Mouse (Mus musculus): ENCODE data around the gene H2-D1. TPM values are rescaled to one million over a fixed set of nuclear protein-coding genes. Genes with fewer than 3 reads are reported as not detected.
"Not testable (repeated sequence)": the region's sequence is repeated elsewhere in the genome, so short reads cannot be mapped to it uniquely, and the experiment has no call there.

Gene H2-D1
- polyA plus RNA-seq, 1 experiment from 2014 or later, result 23.1 TPM

DNA sequence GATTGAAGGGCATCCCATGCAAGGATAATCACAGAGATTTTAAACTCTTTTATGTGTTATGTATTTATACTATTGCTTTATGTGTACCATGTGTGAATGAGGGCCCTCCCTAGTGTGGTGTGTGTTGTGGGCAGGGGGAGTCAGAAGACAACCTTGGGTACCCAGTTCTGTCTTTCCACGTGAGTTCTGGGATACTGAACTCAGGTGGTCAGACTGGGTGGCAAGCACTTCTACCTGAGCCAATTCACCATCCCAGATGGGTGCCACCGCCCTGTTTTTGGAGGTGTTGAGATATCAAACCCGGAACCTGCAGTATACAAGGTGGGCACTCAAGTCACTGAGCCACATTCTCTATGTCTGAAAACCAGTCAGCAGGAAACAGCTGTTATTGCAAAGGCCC, 9.7 kb downstream of the H2-D1 start:
- H3K4me1 ChIP-seq, result 0 out of 2 replicates have a peak, but pooled peaks cover 3% of the 10 kb centered on the region
- WGBS, result 71% methylated on average over 3 of the region's 3 CpGs
- H3K4me3 ChIP-seq, result no peak overlapping the region
- peaks cover 25% of the 10 kb centered on the region for H3K27me3 ChIP-seq (ENCODE audit: low read depth, poor library complexity, severe bottlenecking)
- H3K9me3 ChIP-seq (replicated peaks), result no peaks in the 10 kb centered on the region
- no peak for DNase-seq (ENCODE audit: low spot score)
- no peak overlapping the region for H3K27ac ChIP-seq
- H3K36me3 ChIP-seq, result no peaks in the 10 kb centered on the region

DNA sequence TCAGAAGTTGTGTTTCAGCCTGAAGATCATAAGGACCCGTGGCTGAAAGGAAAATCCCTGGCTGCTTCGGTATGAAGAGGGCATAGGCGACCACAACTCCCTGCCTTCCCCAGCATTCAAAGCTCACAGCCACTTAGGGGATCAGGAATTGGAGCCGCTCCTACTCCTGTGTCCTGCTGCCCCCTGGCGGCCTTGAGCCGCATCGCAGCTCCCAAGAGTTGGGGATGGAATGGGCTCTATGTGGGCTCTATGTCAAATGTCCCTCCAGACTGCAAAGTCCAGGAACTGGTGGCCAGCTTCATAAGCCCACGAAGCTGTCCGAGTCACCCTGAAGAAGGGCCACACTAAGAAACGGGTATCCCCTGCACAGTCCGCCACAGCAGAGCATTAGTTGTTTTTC, 12.2 kb downstream of the H2-D1 start:
- Histone ChIP-seq H3K4me1 (0 out of 2 replicates have a peak, but pooled peaks cover 3% of the 10 kb centered on the region), H3K4me3 (no peak overlapping the region), H3K9me3 (replicated peaks) (no peaks in the 10 kb centered on the region), H3K27ac (no peak overlapping the region), H3K36me3 (no peaks in the 10 kb centered on the region), H3K27me3 (ENCODE audit: low read depth, poor library complexity, severe bottlenecking) (peaks cover 28% of the 10 kb centered on the region)
- peak; percentile 85 for DNase-seq (ENCODE audit: low spot score)
- whole genome bisulfite sequencing, result 4% methylated on average over 11 of the region's 11 CpGs

DNA sequence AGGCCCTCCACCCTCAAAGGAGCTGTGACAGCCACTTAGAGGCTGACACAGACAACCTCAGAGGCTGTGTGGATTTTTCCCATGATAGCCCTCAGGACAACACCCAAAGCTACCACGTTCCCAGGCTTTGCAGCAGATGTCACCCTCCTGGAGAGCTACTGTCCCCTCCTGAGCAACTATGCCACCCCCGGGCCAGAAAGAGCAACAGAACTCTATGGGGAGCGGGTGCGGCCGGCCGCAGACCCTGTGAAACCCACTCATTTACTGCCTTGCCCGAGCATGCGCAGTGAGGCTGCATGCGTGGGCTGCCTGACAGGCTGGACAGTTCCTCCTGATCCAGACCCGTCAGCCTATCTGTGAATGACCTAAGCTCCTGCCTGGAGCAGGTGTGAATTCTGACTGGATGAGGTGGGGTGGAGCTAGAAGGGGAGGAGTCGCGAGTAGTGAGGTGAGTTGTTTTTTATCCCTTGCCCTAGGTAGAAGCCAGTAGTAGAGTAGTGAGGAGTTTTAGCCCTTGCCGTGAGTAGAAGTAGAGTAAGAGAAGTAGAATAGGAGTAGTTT, 13.9 kb downstream of the H2-D1 start:
- Histone ChIP-seq H3K4me3 (no peak overlapping the region), H3K36me3 (no peaks in the 10 kb centered on the region), H3K4me1 (0 out of 2 replicates have a peak, but pooled peaks cover 3% of the 10 kb centered on the region), H3K9me3 (replicated peaks) (no peaks in the 10 kb centered on the region), H3K27me3 (ENCODE audit: low read depth, poor library complexity, severe bottlenecking) (peaks cover 28% of the 10 kb centered on the region), H3K27ac (no peak overlapping the region)
- DNase-seq (ENCODE audit: low spot score), result peak; percentile 33
- WGBS, result 17% methylated on average over 13 of the region's 13 CpGs

DNA sequence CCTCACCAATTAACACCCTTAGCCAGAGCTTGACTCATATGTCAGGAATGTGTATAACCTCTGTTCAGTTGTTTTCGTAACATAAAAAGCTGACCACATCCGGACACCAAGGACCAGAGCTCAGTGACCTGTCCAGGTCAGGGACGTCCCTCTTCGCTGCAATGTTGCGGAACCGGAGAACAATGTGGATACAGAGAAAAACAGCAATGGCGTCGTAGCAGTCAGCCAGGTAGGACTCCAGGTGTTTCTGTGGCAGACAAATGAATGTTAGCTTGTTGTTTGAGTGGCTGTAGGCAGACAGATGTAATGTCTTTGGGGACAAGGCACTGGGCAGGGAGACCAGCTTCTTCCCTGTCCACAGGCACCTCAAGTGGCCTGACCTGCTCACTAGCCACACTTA, 15.5 kb downstream of the H2-D1 start:
- 0 out of 2 replicates have a peak, but pooled peaks cover 3% of the 10 kb centered on the region for H3K4me1 ChIP-seq
- H3K9me3 ChIP-seq (replicated peaks), result no peaks in the 10 kb centered on the region
- H3K4me3 ChIP-seq, result no peak overlapping the region
- H3K27ac ChIP-seq, result no peak overlapping the region
- DNase-seq (ENCODE audit: low spot score), result no peak
- no peaks in the 10 kb centered on the region for H3K36me3 ChIP-seq
- H3K27me3 ChIP-seq (ENCODE audit: low read depth, poor library complexity, severe bottlenecking), result peaks cover 28% of the 10 kb centered on the region
- 92% methylated on average over 8 of the region's 8 CpGs for WGBS

DNA sequence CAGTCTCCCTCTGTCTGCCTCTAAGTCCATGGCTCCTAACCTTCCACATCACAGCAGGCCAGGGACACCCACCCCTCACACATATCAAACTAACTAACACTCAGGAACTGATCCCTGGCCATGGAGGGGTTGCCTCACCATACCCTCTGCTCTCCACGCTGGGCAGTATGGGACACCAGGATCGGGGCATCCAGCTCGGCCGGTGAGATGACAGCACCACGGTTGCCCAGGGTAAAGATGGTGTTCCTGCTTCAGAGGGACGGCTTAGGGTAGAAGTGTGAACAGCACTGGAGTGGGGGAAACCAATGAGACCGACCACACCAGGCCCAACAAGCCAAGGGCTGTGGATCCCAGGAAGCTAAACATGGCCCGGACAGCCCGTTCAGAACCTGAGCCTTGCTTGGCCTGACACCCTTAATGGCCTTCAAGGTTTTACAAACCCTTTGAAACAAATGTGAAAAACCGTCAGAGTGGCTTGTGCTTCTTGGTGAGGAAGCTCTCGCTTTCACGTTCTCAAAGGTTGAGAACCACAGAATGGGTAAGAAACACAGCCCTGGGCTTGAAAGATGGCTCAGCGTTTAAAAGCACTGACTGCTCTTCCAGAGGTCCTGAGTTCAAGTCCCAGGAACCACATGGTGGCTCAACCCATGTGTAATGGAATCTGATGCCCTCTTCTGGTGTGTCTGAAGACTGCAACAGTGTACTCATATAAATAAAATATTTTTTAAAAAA, 16.6 kb downstream of the H2-D1 start:
- Histone ChIP-seq H3K27ac (no peak overlapping the region), H3K4me1 (0 out of 2 replicates have a peak, but pooled peaks cover 3% of the 10 kb centered on the region), H3K27me3 (ENCODE audit: low read depth, poor library complexity, severe bottlenecking) (peaks cover 28% of the 10 kb centered on the region), H3K4me3 (no peak overlapping the region), H3K36me3 (no peaks in the 10 kb centered on the region), H3K9me3 (replicated peaks) (no peaks in the 10 kb centered on the region)
- no peak for DNase-seq (ENCODE audit: low spot score)
- WGBS, result 90% methylated on average over 13 of the region's 13 CpGs

DNA sequence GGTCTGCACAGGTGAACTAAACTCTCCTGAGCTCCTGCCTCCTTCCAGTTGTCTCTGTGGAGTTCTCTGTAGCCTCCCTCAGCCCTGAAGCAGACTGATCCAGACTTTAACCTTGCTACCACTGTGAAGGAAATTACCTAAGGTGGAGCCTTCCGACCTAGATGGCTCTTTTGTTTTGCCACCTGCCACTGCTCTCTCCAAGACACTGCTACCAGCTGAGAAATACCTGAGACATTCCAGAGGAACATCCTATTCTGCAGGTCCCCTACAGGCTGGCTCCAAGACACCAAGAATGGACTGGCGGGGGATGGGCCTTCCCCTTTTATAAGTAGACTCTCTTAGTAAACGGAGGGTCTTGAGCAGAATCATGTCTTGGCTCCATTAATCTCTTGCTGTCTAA, 17.7 kb downstream of the H2-D1 start:
- no peak overlapping the region for H3K4me3 ChIP-seq
- H3K4me1 ChIP-seq, result 0 out of 2 replicates have a peak, but pooled peaks cover 3% of the 10 kb centered on the region
- H3K36me3 ChIP-seq, result no peaks in the 10 kb centered on the region
- WGBS, result 75% methylated on average over 3 of the region's 3 CpGs
- no peak overlapping the region for H3K27ac ChIP-seq
- H3K27me3 ChIP-seq (ENCODE audit: low read depth, poor library complexity, severe bottlenecking), result peaks cover 22% of the 10 kb centered on the region
- H3K9me3 ChIP-seq (replicated peaks), result no peaks in the 10 kb centered on the region
- no peak for DNase-seq (ENCODE audit: low spot score)

DNA sequence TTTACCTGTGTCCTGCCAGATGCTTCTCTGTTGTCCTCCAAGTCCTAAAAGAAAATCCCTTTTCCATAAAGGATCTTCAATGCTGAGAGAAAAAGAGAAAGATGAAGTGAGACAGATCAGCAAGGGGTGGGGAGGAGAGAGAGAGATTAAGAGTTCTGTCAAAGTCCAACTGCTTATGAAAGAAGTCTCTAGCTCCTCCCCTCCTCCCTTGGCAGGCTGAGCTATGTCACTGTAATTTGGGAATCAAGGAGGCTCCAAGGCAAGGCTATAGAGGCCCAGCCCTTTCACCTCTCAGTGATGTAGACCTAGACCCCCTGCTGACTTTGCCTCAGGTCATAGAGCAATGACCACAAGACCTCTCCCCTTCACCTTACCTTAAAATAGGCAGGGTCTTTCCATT, 22.9 kb downstream of the H2-D1 start:
- no peak overlapping the region for H3K27ac ChIP-seq
- H3K27me3 ChIP-seq (ENCODE audit: low read depth, poor library complexity, severe bottlenecking), result no peaks in the 10 kb centered on the region
- no peak for DNase-seq (ENCODE audit: low spot score)
- H3K9me3 ChIP-seq (replicated peaks), result no peaks in the 10 kb centered on the region
- H3K4me1 ChIP-seq, result no peaks in the 10 kb centered on the region
- no peaks in the 10 kb centered on the region for H3K36me3 ChIP-seq
- H3K4me3 ChIP-seq, result no peak overlapping the region

DNA sequence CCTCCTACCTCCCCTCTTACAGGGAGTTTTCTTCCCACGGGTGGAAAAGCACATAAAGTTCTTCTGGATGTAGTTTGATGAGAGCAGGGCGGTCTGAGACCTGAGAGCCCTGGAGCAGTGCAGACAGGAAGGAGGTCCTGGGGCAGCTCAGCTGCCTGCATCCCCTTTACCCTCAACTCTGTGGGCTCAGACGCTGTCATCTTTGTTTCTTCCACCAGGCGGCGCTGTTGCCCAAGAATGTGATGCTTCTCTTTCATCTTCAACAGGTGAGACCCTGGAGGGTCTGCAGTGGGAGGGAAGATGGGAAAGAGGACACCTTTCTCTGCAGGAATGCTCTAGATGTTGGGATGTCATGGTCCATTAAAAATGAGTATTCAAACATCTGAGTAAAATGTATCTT, 33.3 kb downstream of the H2-D1 start:
- WGBS, result 2% methylated on average over 5 of the region's 5 CpGs
- H3K4me3 ChIP-seq, result not testable (repeated sequence)
- DNase-seq (ENCODE audit: low spot score), result peak; percentile 69

DNA sequence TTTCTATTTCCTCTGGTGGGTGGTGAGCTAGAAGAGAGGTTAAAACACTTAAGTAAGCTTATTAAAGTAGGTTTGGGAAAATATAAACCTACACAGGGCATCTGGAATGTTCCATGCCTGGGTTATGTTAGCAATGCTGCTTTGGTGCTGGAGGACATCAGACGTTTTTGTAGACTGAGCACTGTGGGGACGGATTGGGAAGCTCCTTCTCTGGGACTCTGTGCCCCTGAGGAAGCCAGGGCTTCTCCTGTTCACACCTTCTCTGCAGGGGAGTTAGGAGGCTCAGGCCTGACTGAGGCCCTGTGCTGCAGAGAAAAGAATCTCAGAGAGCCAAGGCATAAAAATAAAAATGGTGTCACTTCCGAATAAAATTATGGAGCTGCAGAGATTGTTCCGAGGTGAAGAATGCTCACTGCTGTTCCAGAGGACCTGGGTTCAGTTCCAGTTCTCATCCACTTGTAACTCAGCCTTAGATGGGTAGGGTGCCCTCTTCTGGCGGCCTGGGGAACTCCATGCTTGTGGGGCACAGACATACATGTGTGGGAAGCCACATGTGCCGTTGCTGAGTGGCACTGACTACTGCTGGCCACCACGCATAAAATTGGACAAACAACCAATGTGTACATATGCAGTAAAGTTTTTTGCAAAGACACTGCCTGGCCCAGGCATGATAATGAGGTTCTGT, 37.9 kb downstream of the H2-D1 start:
- H3K36me3 ChIP-seq; H3K4me3 ChIP-seq; H3K4me1 ChIP-seq; H3K9me3 ChIP-seq (replicated peaks); H3K27me3 ChIP-seq (ENCODE audit: low read depth, poor library complexity, severe bottlenecking); DNase-seq (ENCODE audit: low spot score); H3K27ac ChIP-seq: not testable (repeated sequence)
- 88% methylated on average over 7 of the region's 7 CpGs for WGBS

More for the DNA sequence above, 33.3 kb downstream of the H2-D1 start:
- not testable (repeated sequence) for H3K27ac ChIP-seq; H3K9me3 ChIP-seq (replicated peaks); H3K27me3 ChIP-seq (ENCODE audit: low read depth, poor library complexity, severe bottlenecking); H3K36me3 ChIP-seq; H3K4me1 ChIP-seq

DNA sequence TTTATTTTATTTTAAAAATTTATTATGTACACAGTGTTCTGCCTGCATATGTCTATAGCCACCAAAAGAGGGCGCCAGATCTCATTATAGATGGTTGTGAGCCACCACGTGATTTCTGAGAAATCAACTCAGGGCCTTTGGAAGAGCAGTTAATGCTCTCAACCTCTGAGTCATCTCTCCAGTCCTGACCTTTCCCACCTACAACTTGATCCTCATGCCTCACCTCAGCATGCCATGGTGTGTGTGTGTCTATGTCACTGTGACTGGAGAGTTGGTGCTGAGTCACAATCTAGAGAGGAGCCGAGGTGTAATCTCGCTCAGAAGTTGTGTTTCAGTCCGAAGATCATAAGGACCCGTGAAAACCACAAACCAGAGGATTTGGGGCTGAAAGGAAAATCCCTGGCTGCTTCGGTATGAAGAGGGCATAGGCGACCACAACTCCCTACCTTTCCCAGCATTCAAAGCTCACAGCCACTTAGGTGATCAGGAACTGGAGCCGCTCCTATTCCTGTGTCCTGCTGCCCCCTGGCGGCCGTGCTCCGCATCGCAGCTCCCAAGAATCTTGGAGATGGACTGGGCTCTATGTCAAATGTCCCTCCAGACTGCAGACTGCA, 39.2 kb downstream of the H2-D1 start:
- Histone ChIP-seq H3K4me3 (no peak overlapping the region), H3K4me1 (no peaks in the 10 kb centered on the region), H3K27ac (no peak overlapping the region), H3K27me3 (ENCODE audit: low read depth, poor library complexity, severe bottlenecking) (0 out of 2 replicates have a peak, but pooled peaks cover 4% of the 10 kb centered on the region), H3K36me3 (no peaks in the 10 kb centered on the region), H3K9me3 (replicated peaks) (no peaks in the 10 kb centered on the region)
- peak; percentile 88 for DNase-seq (ENCODE audit: low spot score)
- 26% methylated on average over 13 of the region's 13 CpGs for WGBS

DNA sequence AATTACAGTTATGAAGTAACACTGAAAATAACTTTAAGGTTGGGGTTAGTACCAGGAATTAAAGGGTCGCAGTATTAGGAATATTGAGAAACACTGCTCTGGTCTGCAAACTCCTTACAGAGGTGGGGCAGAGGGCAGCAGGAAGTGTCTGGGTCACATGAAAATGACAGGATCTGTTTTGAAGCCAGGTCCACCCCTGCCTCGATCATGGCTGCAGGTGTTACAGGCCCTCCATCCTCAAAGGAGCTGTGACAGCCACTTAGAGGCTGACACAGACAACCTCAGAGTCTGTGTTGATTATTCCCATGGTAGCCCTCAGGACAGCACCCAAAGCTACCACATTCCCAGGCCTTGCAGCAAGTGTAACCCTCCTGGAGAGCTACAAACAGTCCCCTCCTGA, 40.7 kb downstream of the H2-D1 start:
- Histone ChIP-seq H3K27me3 (ENCODE audit: low read depth, poor library complexity, severe bottlenecking) (peaks cover 11% of the 10 kb centered on the region; the same call in 1 of the 2 replicates), H3K4me3 (no peak overlapping the region), H3K27ac (no peak overlapping the region), H3K4me1 (no peaks in the 10 kb centered on the region), H3K36me3 (no peaks in the 10 kb centered on the region), H3K9me3 (replicated peaks) (no peaks in the 10 kb centered on the region)
- no peak for DNase-seq (ENCODE audit: low spot score)
- WGBS, result 83% methylated on average over 2 of the region's 2 CpGs

DNA sequence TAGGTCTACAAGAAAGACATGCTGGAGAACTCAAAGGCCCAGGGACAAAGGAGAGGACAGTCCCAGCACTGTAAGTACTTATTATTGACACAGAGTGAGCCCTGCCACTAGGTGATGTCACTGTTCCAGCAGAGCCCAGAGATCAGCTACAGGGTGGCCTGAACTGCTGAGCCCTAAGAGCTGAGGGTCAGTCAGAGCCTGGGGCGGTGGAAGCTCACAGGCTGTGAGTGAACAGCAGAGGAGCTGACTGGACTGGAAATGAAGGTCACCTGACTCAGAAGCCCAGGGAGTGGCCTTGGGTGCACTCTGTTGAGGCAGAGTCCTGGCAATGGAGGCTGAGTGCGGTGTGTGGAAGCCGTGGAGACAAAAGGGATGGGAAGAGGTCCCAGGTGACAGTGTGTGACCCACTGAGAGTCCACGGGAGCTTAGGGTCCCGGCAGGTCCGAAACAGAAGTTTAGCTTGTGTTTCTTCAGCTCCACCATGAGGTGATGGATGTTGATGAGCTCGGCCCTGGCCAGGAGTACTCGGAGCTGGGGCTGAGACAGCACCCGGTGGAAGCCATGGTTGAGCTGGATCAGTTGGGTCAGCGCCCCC, 41.3 kb downstream of the H2-D1 start:
- WGBS, result 83% methylated on average over 10 of the region's 10 CpGs
- no peaks in the 10 kb centered on the region for H3K4me1 ChIP-seq
- no peaks in the 10 kb centered on the region for H3K9me3 ChIP-seq (replicated peaks)
- peaks cover 17% of the 10 kb centered on the region; the same call in 1 of the 2 replicates for H3K27me3 ChIP-seq (ENCODE audit: low read depth, poor library complexity, severe bottlenecking)
- H3K36me3 ChIP-seq, result no peaks in the 10 kb centered on the region
- H3K27ac ChIP-seq, result no peak overlapping the region
- no peak overlapping the region for H3K4me3 ChIP-seq
- no peak for DNase-seq (ENCODE audit: low spot score)
